Mouse (Mus musculus): ENCODE measurements at regions not wholly inside any gene's neighbourhood (a gene's known extent, or its start where the extent isn't known, plus 50 kb on each side); places are given as distances from the start of the nearest gene placed in this dataset.

GRCm38 (mm10) chr1:51530191-51530926 lies 52.1 kb upstream of the Nabp1 start:
- DNase-seq: no peak

- DNase-seq: no peak
Measured at GRCm38 (mm10) chr1:51529653-51530052, 51.4 kb upstream of the Nabp1 start.

- DNase-seq: no peak
Measured at GRCm38 (mm10) chr1:51528671-51529070, 50.4 kb upstream of the Nabp1 start.
